Mouse (Mus musculus) midbrain, embryonic 13.5 days (tissue): Measurements from ENCODE around the gene Hivep1. TPM values are rescaled to one million over a fixed set of nuclear protein-coding genes. Genes with fewer than 3 reads are reported as not detected.

ENCODE experiments used
- ATAC-seq: fragments of 200-750 bp; cut with Nextera tagmentation; 2 replicates; pipeline ENCODE4 v1.8.0; 2017; ENCODE audit warnings: mild to moderate bottlenecking, moderate TSS enrichment, moderate library complexity
- H3K27ac ChIP-seq: fragments of 300-500 bp; sonication (generic); 2 replicates; pipeline ENCODE4 v1.5.1; 2015; ENCODE audit warnings: inconsistent platforms, mild to moderate bottlenecking, moderate library complexity
- H3K27me3 ChIP-seq: fragments of 300-500 bp; sonication (generic); 2 replicates; pipeline ENCODE4 v1.6.1; 2015; ENCODE audit warnings: mild to moderate bottlenecking, inconsistent platforms
- H3K36me3 ChIP-seq: fragments of 300-500 bp; sonication (generic); 2 replicates; pipeline ENCODE4 v1.6.1; 2015; ENCODE audit warnings: mild to moderate bottlenecking, inconsistent platforms
- H3K4me1 ChIP-seq: fragments of 300-500 bp; sonication (generic); replicated peaks from 2 replicates; pipeline ENCODE4 v1.6.1; 2015; ENCODE audit warnings: inconsistent platforms
- H3K4me2 ChIP-seq: fragments of 300-500 bp; sonication (generic); replicated peaks from 2 replicates; pipeline ENCODE4 v1.6.1; 2015; ENCODE audit warnings: moderate library complexity, mild to moderate bottlenecking, inconsistent platforms
- H3K4me3 ChIP-seq: fragments of 300-500 bp; sonication (generic); replicated peaks from 2 replicates; pipeline ENCODE4 v1.5.1; 2015; ENCODE audit warnings: mild to moderate bottlenecking, inconsistent platforms
- H3K9ac ChIP-seq: fragments of 300-500 bp; sonication (generic); replicated peaks from 2 replicates; pipeline ENCODE4 v1.6.1; 2015; ENCODE audit warnings: mild to moderate bottlenecking, inconsistent platforms
- H3K9me3 ChIP-seq: fragments of 300-500 bp; sonication (generic); 2 replicates; pipeline ENCODE4 v1.6.1; 2016; ENCODE audit warnings: mild to moderate bottlenecking, inconsistent platforms
- WGBS: fragments of 180-500 bp; shearing (Covaris S2); methylation state at CpG from one replicate; pipeline ENCODE4 v1.1.7; 2015; 5-methylcytosine and 5-hydroxymethylcytosine counted together
- polyA plus RNA-seq: library from polyadenylated mRNA; unstranded; fragments of >200 nt; fragmentation: Nextera tagmentation; extraction: Ambion mirVana; gene quantifications from 2 replicates; pipeline ENCODE4 v1.2.1, GENCODE M21; 2015

Hivep1 gene
- polyA plus RNA-seq, 1 experiment from 2014 or later = 20.5 TPM

- H3K4me3 ChIP-seq = peak overlapping the region; percentile 81
- peak overlapping the region; percentile 91 for H3K9ac ChIP-seq
- H3K9me3 ChIP-seq = no peaks in the 10 kb centered on the region
- peak; percentile 85 for ATAC-seq
- under 1% methylated on average over 38 of the region's 41 CpGs for WGBS
- H3K27ac ChIP-seq = peak overlapping the region; percentile 99
- peak overlapping the region; percentile 59 for H3K4me2 ChIP-seq
- peaks cover 43% of the 10 kb centered on the region for H3K4me1 ChIP-seq
- H3K27me3 ChIP-seq = no peaks in the 10 kb centered on the region; the same call in 1 of the 2 replicates
- peaks cover 16% of the 10 kb centered on the region for H3K36me3 ChIP-seq
Measured at GRCm38 (mm10) chr13:42052696-42053541, 1.1 kb downstream of the Hivep1 start.

DNA sequence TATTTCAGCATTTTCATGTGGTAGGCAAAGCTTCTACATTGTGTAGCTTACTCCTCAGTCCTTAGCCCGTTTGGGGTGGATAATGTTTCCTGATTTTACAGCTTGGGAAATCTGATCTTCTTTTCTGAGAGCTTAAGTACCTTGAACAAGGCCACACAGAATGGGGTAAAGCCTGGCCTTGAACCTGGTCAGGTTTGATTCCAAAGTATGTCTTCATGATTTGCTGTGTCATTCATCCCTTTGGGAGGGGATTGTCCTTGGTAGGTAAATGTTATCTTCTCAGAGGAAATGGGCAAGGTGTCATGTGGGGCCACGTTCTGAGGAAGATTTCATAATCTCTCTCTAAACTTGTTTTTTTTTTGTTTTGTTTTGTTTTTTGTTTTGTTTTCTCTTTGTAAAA is 1.8 kb downstream of the Hivep1 start:
- Histone ChIP-seq H3K9me3 (no peaks in the 10 kb centered on the region), H3K4me2 (peak overlapping the region; percentile 59), H3K27me3 (no peaks in the 10 kb centered on the region), H3K27ac (no peak overlapping the region), H3K4me3 (peak overlapping the region; percentile 81), H3K36me3 (peaks cover 16% of the 10 kb centered on the region), H3K9ac (peak overlapping the region; percentile 91), H3K4me1 (peaks cover 43% of the 10 kb centered on the region)
- ATAC-seq = no peak
- WGBS = 27% methylated on average over 2 of the region's 2 CpGs

- ATAC-seq = no peak
- H3K9ac ChIP-seq = no peak overlapping the region
- peaks cover 16% of the 10 kb centered on the region for H3K36me3 ChIP-seq
- H3K4me3 ChIP-seq = no peak overlapping the region
- H3K27ac ChIP-seq = no peak overlapping the region
- H3K9me3 ChIP-seq = no peaks in the 10 kb centered on the region
- H3K4me1 ChIP-seq = peaks cover 39% of the 10 kb centered on the region
- 77% methylated on average over 3 of the region's 3 CpGs for WGBS
- 0 out of 2 replicates have a peak overlapping the region, but pooled peaks have one; percentile 5 for H3K4me2 ChIP-seq
- no peaks in the 10 kb centered on the region for H3K27me3 ChIP-seq
Measured at GRCm38 (mm10) chr13:42054138-42054537, 2.3 kb downstream of the Hivep1 start.

DNA sequence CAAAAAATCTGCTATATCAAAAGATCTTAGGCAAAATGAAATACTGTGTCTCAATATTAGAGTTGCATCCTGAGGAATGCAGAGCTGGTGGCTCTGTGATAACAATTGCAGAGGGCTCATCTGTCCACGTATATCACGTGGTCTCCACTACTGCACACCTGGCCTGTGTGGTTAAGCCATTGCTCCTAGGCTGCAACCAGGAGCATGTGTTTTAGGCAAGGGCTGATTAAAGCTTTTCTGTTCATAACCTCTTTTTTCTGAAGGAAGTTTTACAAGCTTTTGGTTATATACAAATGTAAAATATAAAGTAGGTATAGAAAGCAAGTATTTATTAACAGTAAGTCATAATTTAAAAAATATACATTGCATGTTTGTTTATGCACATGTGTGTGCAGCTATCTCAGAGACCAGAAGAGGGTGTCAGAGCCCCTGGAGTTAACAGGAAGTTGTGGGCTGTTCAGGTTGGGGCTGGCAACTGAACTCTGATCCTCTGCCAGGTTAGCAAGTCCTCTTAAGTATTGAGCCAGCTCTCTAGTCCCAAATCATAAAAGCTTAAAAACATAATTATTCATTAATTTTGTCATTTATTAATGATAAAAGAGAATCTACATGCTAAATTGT is 5.0 kb downstream of the Hivep1 start:
- Histone ChIP-seq H3K9me3 (no peaks in the 10 kb centered on the region), H3K4me2 (no peak overlapping the region), H3K27me3 (no peaks in the 10 kb centered on the region), H3K9ac (no peak overlapping the region), H3K4me1 (peaks cover 22% of the 10 kb centered on the region), H3K27ac (no peak overlapping the region), H3K4me3 (no peak overlapping the region), H3K36me3 (peaks cover 26% of the 10 kb centered on the region)
- no peak for ATAC-seq
- 99% methylated on average over 2 of the region's 2 CpGs for WGBS

GRCm38 (mm10) chr13:42060846-42061630 is 9.2 kb downstream of the Hivep1 start:
- Histone ChIP-seq H3K9me3 (no peaks in the 10 kb centered on the region), H3K4me3 (no peak overlapping the region), H3K36me3 (peaks cover 29% of the 10 kb centered on the region), H3K9ac (no peak overlapping the region), H3K4me2 (no peak overlapping the region), H3K27me3 (no peaks in the 10 kb centered on the region), H3K4me1 (no peaks in the 10 kb centered on the region), H3K27ac (no peak overlapping the region)
- WGBS = 92% methylated on average over 10 of the region's 10 CpGs
- ATAC-seq = no peak

DNA sequence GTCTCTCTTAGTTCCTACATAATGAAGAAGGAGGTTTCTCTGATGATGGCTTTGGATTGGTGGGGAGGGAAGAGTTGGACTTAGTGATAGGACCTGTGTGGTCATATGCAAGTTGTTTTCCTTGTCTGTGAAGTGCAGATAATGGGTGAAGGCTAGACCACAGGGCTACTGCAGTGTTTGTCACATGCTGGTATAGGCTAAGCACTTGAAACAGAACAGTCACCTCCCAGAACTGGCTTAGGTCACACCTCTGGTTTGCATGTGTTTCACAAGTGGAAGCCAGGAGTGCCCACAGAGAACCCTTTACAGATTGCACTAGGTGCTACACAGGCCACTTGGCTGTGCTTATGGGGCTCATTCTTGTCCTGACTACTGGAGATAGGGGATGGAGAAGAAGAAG is 12.4 kb downstream of the Hivep1 start:
- no peak overlapping the region for H3K9ac ChIP-seq
- H3K27me3 ChIP-seq = no peaks in the 10 kb centered on the region
- H3K27ac ChIP-seq = no peak overlapping the region
- H3K36me3 ChIP-seq = peaks cover 28% of the 10 kb centered on the region
- H3K4me3 ChIP-seq = no peak overlapping the region
- no peaks in the 10 kb centered on the region for H3K9me3 ChIP-seq
- no peaks in the 10 kb centered on the region for H3K4me1 ChIP-seq
- no peak for ATAC-seq
- no peak overlapping the region for H3K4me2 ChIP-seq

DNA sequence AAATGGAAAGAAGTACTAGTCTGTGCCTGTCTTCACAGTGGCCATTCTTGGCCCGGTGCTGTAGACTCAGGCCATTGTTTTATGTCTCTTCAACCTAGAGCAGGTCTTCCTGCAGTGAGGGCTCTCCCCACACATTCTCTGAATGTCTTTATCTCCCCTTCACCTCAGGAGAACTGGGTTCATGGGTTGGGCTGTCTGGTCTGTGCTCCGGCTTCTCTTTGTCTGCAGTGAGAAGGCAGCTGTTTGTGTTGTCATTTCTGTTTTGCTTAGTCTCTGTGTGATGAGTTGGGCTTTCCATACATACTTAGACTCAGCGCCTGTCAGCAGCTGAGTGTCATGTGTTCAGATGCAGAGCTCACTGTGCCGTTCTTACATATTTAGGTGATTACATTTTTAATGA is 18.4 kb downstream of the Hivep1 start:
- no peak for ATAC-seq
- peaks cover 18% of the 10 kb centered on the region for H3K36me3 ChIP-seq
- H3K9me3 ChIP-seq = no peaks in the 10 kb centered on the region
- 58% methylated on average over 4 of the region's 4 CpGs for WGBS
- H3K4me3 ChIP-seq = no peak overlapping the region
- no peak overlapping the region for H3K4me2 ChIP-seq
- no peaks in the 10 kb centered on the region for H3K27me3 ChIP-seq
- H3K9ac ChIP-seq = no peak overlapping the region
- peaks cover 14% of the 10 kb centered on the region; the same call in 1 of the 2 replicates for H3K4me1 ChIP-seq
- peak overlapping the region; percentile 40; the same call in 1 of the 2 replicates for H3K27ac ChIP-seq

DNA sequence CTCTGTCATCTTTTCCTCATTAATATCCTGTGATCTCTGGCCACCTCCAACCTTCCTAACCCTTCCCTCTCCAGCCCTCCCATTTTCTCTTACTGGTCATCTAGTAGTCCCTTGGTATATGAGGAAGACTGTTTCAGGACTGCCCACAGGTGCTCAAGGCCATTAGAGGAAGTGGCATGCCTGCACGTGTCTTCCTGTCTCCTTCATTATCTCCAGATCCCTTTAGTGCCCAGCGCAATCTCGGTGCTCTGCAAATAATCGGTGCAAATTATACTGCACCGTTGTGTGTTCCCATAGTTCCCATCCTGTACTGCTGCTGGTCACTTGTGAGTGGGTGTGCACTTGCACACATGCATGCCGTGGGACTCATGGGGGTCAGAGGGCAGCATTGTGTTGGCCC is 19.2 kb downstream of the Hivep1 start:
- Histone ChIP-seq H3K36me3 (peaks cover 18% of the 10 kb centered on the region), H3K27me3 (no peaks in the 10 kb centered on the region), H3K4me1 (peaks cover 14% of the 10 kb centered on the region; the same call in 1 of the 2 replicates), H3K4me3 (no peak overlapping the region), H3K9ac (no peak overlapping the region), H3K27ac (no peak overlapping the region), H3K9me3 (no peaks in the 10 kb centered on the region), H3K4me2 (no peak overlapping the region)
- ATAC-seq = no peak
- WGBS = 93% methylated on average over 6 of the region's 6 CpGs

- H3K4me2 ChIP-seq = no peak overlapping the region
- peaks cover 14% of the 10 kb centered on the region; the same call in 1 of the 2 replicates for H3K4me1 ChIP-seq
- 89% methylated on average over 6 of the region's 6 CpGs for WGBS
- no peak overlapping the region for H3K9ac ChIP-seq
- peaks cover 22% of the 10 kb centered on the region for H3K36me3 ChIP-seq
- no peak for ATAC-seq
- no peaks in the 10 kb centered on the region for H3K27me3 ChIP-seq
- H3K9me3 ChIP-seq = no peaks in the 10 kb centered on the region
- no peak overlapping the region for H3K27ac ChIP-seq
- no peak overlapping the region for H3K4me3 ChIP-seq
Measured at GRCm38 (mm10) chr13:42073285-42073684, 21.5 kb downstream of the Hivep1 start.

DNA sequence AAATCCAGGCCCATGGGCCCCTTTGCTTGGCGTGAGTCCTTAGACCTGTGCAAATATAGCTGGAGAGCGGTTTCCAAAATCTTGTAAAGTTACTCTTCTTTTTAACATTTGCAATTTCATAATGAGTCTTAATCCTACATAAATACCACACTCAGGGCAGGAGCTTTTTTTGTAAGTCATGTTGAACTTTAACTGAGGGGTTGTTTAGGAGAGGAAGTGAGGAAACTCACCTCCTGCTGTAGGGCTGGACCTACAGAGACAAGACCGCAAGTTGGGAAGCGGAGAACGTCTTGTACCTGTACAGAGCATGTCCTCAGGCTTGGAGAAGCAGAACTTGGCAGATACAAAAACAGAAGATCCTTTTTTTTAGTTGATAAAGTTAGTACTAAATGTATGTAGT is 23.7 kb downstream of the Hivep1 start:
- Histone ChIP-seq H3K27me3 (no peaks in the 10 kb centered on the region), H3K4me2 (no peak overlapping the region), H3K27ac (no peak overlapping the region), H3K9ac (no peak overlapping the region), H3K36me3 (peaks cover 21% of the 10 kb centered on the region), H3K9me3 (no peaks in the 10 kb centered on the region), H3K4me1 (peaks cover 5% of the 10 kb centered on the region), H3K4me3 (no peak overlapping the region)
- 94% methylated on average over 5 of the region's 5 CpGs for WGBS
- ATAC-seq = no peak

DNA sequence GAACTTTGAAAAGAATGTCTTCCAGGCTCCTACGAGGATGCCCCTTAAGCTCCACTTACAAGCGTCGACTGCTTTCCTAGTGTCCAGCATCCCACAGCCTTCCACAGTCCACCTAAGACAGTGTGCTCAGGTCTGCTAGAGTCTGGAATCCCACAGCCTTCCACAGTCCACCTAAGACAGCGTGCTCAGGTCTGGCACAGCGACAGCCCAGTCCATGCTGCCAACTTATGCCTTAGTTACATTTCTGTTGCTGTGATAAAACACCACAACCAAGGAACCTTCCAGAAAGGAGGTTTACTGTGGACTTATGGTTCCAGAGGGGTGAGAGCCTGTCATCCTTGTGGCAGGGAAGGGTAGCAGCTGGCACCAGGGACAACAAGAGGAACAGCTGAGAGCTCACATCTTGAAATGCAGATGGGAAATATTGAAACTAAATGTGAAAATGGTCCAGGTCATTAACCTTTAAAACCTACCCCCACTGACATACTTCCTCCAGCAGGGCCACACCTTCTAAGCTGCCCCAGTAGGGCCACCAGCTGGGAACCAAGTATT is 25.0 kb downstream of the Hivep1 start:
- no peaks in the 10 kb centered on the region for H3K27me3 ChIP-seq
- 96% methylated on average over 5 of the region's 5 CpGs for WGBS
- H3K9ac ChIP-seq = no peak overlapping the region
- H3K9me3 ChIP-seq = no peaks in the 10 kb centered on the region
- no peak overlapping the region for H3K27ac ChIP-seq
- peaks cover 7% of the 10 kb centered on the region for H3K4me1 ChIP-seq
- ATAC-seq = no peak
- no peak overlapping the region for H3K4me2 ChIP-seq
- H3K36me3 ChIP-seq = peaks cover 25% of the 10 kb centered on the region
- H3K4me3 ChIP-seq = no peak overlapping the region
